Mouse (Mus musculus) inflammation-experienced regulatory T-cells, adult 6 months (primary cell): ENCODE data around the gene Snx30. TPM values are rescaled to one million over a fixed set of nuclear protein-coding genes. Genes with fewer than 3 reads are reported as not detected.

Source experiments
- ATAC-seq: one replicate; pipeline ENCODE4 v1.8.0; 2017
- polyA plus RNA-seq, 3 experiments: library from polyadenylated mRNA; unstranded; fragments of 100-300 nt; shearing (Covaris generic); gene quantifications; one replicate each; pipeline ENCODE4 v1.2.1; 2017

The Snx30 gene
- polyA plus RNA-seq, 3 experiments from 2014 or later, result 2.6 to 3.6 (median 2.8) TPM

DNA sequence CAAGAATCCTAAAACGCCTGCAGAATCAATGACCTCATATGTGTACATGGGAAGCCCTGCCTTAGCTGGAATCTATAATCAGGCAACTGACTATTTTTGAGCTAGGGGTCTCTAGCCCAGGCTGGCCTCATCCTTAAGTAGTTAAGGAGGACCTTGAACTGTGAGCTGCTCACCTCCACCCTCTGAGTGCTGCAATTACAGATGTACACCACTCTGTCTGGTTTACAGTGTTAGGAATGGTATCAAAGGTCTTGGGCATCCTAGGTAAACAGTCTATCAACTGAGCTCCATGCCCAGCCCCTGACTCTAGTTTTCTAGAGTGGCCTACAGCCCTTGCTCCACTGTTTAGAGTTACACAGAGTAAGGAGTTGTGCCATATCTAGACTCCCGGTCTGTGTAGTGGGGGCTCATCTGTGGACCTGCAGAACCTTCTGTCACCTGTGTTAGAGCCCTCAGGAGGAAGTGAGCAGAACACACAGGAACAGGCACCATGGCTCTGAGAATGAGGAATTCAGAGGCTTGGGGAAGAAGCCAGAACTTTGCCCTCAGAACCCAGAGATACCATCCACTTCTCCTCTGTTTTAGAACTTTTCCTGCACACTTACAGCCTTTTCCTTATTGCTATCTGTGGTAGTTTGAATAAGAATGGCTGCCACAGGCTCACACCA is 9.7 kb upstream of the Snx30 start:
- ATAC-seq, result no peak

DNA sequence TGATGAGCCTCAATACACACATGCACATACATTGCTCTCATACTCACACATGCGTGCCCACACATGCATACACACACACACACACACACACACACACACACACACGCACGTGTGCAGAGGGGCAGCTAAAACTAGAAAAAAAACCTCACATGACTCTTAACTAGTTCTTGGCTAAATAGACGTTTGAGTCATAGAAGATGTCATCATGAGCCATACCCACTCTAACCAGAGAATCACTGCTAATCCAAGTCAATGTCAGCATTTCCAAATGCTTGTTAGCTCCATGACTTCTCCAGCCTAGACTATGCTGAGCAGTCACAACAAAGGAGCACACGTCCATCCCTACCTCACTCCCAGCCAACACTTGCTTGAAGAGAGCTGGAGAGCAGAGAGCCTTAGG is 5.5 kb upstream of the Snx30 start:
- no peak for ATAC-seq

DNA sequence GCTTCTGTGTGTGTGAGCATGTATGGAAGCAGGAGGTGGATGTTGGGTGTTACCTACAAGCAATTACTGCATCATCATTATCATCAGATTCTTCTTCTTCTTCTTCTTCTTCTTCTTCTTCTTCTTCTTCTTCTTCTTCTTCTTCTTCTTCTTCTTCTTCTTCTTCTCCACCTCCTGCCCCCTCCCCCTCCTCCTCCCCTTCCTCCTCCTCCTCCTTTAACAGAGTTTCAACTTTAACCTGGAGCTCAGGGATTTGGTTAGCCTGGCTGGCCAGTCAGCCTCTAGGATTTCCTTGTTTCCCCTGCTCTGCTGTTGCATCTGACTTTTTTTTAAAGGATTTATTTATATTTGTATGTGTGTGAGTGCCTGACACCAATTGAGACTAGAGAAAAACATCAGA is 4.2 kb upstream of the Snx30 start, which contains the start of gene Inip:
Inip (minus strand) TSS at position 101 of the 400 bp plus-strand sequence.
- no peak for ATAC-seq

DNA sequence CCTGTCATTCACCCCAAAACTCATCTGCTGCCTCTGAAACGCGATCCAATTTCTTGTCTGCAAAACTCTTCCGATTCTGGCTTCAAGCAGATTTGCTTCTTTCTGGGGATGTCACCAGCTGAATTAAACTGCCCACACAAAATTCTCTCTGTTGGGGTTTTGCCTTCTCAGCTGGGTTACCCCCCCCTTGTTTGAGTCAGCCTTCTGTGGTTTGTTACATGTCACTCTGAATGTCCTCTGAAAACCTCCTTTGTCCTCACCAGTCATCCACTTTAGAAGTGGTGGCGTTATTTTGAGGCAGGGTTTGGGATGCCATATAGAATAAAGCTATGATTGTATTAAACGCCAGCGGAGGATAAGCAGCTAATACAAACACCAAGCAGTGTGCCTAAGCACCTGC is 3.5 kb upstream of the Snx30 start:
- no peak for ATAC-seq

DNA sequence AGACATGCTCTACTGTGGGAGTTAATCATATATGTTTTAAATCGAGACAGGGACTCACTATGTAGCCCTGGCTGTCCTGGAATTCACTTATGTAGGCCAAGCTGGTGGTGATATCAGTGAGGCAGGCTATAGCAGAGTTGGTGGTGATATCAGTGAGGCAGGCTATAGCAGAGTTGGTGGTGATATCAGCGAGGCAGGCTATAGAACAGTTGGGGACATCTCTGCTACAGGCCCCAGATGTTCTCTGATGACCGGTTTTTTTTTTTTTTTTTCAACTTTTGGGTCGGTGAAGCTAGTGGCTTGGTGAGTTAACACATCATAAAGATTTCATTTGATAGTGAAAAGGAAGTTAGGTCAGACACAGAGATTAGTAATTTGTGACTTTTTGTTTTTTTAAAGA is 2.8 kb upstream of the Snx30 start:
- no peak for ATAC-seq

DNA sequence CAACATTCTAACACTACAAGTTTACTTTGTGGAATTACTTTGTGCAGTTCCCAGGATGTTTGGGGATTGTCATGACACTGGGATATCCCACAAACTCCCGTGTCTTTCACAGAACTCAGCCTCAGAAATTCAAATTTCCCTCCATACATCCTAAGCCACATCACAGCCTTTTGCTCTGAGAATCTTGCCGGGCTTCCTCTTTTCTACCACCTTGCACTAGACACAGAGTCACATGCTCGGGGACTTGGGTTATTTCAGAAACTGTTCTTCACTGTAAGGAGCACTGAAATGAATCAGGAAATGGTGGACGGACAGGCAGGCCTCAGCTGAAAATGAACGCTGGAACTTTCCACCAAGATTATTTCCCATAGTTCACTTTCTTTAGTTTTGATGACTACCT is 2.3 kb upstream of the Snx30 start:
- peak; percentile 17 for ATAC-seq

DNA sequence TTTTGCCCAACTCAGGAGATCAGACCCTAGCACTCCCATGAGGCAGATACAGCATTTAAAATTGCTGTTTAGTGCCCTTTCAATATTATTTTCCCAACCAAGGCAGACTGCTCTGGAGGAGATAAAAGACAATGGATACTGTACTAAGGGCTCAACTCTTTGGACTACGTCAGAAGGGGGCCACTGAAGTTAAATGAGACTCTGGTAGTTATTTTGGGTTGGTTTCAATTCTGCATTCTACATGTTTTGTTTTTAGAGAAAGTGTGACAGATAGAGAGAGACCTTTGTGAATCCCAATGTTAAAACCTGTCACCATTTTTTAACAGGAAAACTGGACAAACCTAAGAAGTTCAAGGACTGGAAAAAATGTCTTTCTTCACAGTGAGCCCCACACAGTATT is 886 bp upstream of the Snx30 start:
- no peak for ATAC-seq

DNA sequence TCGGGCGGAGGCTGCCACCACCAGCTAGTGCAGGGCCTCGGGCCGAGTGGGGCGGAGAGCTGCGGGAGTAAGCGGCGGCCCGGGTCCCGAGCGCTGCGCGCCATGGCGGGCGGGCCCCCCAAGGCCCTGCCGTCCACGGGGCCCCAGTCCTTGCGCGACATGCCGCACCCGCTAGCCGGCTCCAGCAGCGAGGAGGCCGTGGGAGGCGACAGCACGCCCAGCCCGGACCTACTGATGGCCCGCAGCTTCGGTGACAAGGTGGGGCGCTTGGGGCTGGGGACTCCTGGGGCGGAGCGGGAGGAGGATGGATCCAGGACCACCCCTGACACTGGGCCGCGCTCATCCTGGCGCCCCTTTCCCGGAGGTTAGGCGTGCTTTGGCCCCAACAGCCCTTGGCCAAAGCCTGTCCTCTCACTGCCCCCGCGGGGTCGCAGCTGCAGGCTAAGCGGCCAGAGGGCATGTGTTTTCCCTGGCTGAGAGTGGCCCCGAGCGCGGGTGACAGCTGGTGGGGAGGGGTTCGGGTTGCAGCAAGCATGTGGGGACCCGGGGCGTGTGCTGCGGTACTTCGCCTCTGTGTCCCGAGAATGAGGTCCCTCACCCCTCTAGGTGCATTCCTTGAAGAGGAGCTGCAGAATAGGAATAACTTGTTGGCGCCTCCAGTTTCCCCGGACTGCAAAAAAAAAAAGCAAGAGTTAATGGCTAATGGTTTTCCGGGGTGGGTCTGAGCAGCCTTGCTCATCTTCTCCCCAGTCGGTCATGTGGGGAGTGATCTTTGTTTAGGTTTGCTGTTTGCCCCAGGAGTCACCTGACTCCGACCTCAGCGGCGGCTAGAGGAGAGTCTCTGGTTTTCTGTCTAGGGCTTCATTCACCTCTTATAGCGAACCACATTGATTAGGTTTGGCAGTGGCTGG is 583 bp downstream of the Snx30 start:
- ATAC-seq, result peak; percentile 36

DNA sequence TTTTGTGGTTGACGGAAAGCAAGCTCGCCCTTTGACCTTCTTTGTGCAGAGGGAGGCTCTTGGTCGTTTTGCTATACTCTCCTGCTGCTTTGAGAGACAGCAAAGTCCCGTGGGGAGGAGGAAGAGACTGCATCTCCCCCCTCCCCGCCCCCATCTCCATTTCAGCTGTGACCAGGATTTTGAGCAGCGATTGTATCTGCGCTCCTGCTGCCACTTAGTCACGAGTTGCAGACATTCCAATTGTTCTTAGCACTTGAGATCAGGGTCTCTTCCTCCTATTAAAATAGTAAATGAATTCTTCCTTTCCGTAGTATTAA is 1.2 kb downstream of the Snx30 start:
- no peak for ATAC-seq

DNA sequence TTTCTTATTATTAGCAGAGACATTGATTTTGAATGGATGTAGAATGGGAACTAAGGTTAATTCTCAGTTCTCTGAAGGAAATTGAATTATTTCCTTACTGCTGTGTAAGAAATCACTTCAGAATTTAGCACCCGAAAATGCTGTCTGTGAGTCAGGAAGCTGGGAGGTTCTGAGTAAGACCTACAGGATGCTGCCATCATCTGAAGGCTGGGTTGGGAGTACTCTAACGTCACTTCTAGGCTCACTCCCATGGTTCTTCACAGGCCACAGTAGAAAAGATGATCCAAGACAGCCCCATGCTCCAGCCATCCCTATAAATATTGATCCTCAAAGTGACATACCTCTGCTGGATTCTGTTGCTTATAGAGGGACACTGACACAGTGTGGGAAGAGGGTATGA is 1.9 kb downstream of the Snx30 start:
- ATAC-seq, result no peak

DNA sequence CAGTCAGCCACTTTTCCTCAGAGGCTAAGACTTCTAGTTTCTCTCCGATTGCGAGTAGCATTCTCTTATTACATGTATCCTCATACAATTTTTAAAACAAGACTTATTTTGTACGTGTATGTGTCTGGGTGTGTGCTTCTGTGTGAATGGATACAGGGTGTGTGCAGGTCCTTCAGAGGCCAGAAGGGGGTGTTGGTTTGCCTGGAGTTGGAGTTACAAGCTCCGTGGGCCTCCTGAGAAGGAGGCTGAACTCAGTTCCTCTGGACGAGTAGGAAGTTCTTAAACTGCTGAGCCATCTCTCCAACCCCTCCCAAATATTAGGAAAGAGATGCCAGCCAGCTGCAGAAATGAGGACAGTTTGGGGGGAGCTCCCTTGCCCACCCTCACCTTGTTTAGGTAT is 2.8 kb downstream of the Snx30 start:
- ATAC-seq, result no peak

DNA sequence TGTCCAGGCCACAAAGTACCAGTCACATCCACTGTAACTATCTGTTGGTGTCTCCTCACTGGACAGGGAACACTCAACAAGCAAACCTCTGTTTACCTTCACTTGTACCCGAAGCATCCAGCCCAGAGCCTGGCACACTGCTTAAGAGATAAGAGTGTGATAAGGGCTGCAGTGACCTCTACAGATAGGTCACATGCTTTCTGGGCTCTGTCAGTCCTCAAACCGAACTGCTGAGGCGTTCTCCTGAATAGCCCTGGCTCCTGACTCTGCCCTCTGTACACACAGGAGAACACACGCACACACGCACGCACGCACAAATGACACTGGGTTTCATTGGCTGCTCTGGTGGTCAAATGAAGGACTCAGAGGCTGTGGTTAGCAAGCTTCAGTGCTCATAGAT is 8.5 kb downstream of the Snx30 start:
- no peak for ATAC-seq

DNA sequence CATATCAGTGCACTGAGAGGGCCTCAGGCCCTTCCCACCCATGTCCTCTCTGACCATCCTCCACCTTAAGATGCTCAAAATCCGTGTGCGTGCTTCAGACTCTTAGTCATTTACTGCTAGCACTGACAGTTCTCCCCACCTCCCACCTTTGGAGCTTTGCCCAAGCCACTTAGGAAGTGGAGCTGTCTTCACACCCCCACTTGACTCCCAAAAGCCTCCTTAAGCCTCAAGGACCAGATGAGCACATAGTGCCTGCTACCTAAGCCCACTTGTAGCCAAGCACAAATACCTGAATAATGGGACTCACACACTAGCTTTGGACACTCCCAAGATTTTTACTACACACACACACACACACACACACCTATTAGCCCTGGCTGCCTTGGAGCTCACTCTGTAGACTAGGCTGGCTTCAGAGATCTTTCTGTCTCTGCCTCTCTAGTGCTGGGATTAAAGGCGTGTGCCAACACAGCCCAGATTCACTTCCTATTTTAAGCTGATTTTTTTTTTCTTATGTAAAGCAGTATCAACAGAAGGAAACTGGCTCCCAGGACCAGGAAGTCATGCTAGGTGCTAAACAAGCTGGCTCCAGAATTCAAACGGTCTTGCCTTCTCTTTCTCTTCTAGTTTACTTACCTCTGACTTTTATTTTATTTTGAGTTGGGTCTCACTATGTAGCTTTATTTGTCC is 9.6 kb downstream of the Snx30 start:
- ATAC-seq, result no peak

DNA sequence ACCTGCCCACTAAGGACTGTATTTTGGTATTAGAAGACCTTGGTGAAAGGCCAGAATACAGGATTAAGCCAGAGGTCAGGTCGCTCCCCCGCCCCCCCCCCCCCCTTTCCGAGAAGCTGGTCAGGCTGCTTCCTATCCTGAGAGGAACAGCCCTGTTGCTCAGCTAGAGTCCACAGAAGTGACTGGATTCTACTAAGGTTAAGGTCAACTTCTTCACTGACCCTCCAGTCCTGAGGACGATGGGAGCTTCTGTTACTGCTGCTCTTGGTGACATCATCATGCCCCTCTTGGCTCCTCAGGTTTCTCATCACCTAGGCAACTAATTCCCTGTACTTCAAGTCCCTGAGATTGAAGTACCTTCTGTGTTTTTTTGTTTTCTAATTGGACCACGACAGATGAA is 10.4 kb downstream of the Snx30 start:
- no peak for ATAC-seq

DNA sequence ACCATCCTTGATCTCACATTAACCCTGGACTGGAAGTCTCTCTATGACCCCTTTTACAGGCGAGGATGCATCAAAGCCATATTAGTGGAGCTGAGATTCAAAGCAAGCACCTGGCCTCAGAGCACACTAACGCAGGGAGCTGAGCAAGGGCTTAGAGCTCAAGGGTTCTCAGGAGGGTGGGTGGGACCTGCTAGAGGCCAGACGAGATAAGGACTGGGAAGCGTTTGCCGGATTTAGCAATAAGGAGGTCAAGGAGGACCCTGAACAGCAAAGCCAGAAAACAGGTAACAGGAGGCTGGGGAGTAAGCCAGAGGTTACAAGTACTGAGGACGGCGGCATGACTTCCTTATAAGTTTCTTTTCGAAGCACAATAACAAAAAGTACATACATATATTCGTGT is 10.8 kb downstream of the Snx30 start:
- ATAC-seq, result no peak

DNA sequence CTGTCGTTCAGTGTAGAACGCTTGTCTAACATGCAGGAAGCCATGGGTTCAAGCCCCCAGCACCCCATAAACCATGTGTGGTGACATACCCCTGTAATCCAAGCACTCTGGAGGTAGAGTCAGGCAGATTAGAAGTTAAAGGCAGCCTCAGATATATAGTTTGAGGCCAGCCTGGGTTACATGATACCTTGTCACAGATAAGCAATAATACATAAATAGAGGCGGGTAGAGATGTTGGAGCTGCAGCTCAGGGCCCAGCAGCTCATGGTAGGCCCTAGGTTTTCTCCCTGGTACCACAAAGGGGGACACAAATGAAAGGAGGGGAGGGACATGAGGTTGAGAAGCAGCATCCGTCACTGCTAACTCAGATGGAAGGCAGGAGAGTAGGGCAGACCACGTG is 12.2 kb downstream of the Snx30 start:
- no peak for ATAC-seq

DNA sequence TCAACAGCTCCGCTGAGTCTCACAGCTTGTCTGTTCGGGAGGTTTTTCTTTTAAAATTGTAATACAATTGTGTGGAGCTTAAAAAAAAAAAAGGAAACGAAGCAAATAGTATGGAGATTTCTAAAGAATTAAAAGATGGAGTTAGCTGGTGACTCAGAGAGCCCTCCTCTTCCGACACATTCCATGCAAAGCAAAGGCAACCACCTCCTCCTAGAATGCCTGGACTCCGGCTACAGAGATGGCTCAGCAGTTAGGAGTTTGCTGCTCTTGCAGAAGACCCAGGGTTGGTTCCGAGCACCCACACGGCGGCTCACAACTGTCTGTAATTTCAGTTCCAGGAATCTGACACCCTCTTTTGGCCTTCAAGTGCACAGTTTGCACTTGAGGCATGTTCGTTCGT is 12.9 kb downstream of the Snx30 start:
- no peak for ATAC-seq

DNA sequence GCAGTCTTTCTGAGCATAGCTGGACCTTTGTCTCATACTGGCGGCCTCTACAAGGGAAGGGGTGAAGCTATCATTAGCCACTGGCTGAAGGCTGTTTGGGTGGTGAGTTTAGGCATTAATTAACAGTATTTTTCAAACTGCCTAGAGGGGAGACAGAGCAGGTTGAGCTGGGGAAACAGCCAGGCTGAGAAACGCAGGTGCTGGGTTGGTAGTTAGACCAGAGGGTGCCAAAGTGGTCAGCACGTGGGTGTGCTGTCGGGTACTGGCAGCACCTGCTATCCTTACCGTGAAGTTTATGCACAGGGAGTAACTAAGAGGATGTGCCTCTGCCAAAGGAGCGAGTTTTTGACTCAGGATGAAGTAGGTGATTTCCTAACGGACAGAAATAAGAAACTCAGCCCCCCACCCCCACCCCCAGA is 13.4 kb downstream of the Snx30 start:
- no peak for ATAC-seq

DNA sequence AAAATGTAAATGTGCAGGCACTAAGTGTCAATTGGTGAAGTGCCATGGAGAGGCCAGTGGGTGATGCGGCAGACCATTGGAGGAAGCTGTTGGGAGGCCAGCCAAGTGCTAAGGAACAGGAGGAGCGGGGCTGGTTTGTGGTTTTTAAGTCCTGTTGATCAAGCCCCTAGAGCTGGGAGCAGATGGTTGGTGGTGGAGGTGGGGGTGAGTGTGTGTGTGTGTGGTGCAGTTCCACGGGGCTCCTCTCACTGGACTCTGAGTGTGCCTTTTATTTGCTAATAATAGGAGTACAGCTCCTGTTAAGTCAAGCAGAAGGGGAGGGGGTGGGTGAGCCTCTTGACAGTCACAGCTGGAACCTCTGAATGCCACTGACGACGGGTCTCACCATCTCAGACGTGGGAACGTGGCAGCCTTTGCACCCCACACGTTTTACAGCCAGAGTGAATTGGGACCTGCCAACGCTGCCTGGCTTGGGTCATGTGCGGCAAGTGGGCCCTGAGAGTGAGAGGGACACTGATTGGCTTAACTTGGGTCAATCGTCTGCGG is 13.9 kb downstream of the Snx30 start:
- ATAC-seq, result no peak

DNA sequence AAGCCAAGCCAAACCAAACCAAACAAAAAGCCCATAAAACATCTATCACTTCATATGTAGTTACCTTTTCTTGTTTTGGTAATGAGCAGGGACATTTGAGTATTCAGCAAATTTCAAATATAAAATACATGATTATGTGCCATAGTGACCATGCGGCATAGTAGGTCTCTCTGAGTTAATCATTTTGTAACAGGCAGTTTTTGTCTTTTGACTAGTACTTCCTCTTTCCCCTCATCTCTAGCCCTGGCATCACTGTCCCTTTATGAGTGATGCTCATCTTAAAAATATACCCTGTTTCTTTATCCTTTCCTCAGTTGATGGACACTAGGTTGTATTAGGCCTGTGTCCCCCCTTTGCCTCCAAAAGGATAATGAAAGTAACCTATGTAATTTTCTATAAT is 15.9 kb downstream of the Snx30 start:
- no peak for ATAC-seq

DNA sequence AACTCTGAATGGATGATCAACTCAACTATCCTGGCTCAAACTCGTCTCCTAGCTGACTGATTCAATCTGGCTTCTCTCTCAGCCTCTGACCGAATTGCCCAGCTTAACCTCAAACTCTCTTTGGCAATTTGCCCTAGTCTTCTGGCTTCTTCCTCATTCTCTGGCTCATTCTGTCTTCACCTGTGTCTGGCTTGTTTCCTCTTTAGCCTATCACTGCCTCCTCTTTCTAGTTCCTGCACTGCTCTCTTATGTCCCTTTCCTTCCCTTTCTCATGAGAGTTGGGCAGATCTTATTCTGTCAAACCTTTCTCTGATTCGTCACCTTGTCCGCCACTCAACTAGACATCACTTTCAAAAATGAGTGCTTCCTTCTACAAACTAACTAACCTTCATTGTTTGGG is 16.5 kb downstream of the Snx30 start:
- no peak for ATAC-seq

DNA sequence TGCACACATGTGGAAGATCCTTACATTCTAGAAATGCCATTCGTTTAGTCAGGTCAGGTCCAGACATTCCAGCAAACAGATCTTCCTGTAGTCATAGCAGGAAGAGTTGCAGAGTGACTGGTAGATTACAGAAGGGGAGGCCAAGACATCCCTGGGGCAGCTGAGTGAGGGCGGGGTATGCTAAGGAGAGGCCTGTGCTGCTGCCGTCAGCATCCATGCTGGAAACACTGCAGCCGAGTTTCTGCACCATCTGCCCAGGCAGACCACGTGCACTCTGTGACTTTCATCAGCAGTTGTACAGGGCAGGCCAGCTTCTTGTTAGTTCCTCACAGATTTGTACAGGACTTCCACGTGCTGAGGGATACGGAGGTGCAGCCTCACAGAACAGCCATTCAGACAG is 17.8 kb downstream of the Snx30 start:
- no peak for ATAC-seq

DNA sequence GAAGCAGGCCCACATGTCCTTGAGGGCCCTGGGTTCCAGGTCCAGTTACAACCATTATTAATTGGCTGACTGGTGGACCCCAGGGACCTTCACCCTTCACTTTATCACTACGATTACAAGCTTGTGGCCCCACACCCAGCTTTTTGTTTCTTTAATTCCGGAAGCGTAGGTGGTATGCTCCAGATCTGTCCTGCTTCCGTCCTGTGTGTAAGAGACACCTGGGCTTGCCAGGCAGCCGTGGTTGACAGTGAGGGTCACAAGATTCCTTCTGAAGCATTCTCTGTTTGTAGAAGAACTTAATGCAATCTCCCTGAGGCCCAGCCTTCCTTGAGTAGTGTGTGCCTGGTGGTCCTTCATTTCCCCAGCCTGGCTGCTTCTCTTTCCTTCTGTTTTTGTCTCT is 19.2 kb downstream of the Snx30 start:
- ATAC-seq, result peak; percentile 87

DNA sequence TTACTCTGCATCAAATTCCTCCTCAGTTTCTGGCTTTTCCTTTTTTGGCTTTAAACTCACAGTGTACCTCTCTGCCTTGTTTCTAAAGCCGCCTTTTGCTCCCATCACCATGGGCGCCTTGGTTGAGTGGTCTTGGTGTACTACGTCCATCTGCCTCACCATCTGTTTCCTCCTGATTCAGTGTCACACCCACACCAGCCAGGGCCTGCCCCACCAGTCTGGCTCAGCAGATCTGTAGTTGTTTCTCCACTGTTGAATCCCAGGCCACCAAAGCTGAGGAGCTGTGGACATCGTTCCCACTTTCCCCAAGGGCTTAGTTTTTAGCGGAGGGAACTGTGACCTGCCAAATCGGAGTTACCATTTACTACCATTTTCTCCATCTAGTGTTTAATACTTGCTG is 20.0 kb downstream of the Snx30 start:
- ATAC-seq, result no peak
